8 mouse cellular contexts compared by ENCODE assay signal in genomic region chr2:34407596-34407995, GRCm38 (mm10). TPM values are rescaled to one million over a fixed set of nuclear protein-coding genes. Genes with fewer than 3 reads are reported as not detected.
A peak's percentile ranks its signal among the peaks of the same experiment; 100 is the strongest.
DNase-seq lines count a peak whose midpoint lies in the region; ATAC-seq and TF ChIP-seq lines count a peak whose summit lies in the region.

No protein-coding gene starts in this region.

- ATAC-seq in lung, embryonic 16.5 days (ENCODE audit: low read depth): no peak
- ATAC-seq in embryonic facial prominence, embryonic 14.5 days (ENCODE audit: low read depth): no peak
- ATAC-seq in limb, embryonic 14.5 days (ENCODE audit: low FRiP score, low read depth): no peak

- TF ChIP-seq POLR2A in limb, embryonic 14.5 days (IDR thresholded peaks at IDR 0.05; ENCODE audit: borderline replicate concordance, extremely low read depth, insufficient read depth, insufficient read length): no peak
- no peak for TF ChIP-seq POLR2A in small intestine, adult 2 months (IDR thresholded peaks at IDR 0.05; ENCODE audit: low read depth, low read length)

- peak overlapping the region; percentile 76 for H3K4me2 ChIP-seq in lung, embryonic 16.5 days (ENCODE audit: low read depth, low read length)
- H3K4me2 ChIP-seq in embryonic facial prominence, embryonic 14.5 days (ENCODE audit: low read depth, low read length): peak overlapping the region; percentile 65
- H3K4me2 ChIP-seq in limb, embryonic 14.5 days (replicated peaks; ENCODE audit: low read depth, low read length, severe bottlenecking): peak overlapping the region; percentile 70

- peak overlapping the region; percentile 92 for H3K9ac ChIP-seq in lung, embryonic 16.5 days (ENCODE audit: low read length)
- H3K9ac ChIP-seq in embryonic facial prominence, embryonic 14.5 days (ENCODE audit: low read depth, low read length): peak overlapping the region; percentile 84
- H3K9ac ChIP-seq in limb, embryonic 14.5 days (ENCODE audit: low read depth, low read length, severe bottlenecking): peak overlapping the region; percentile 92

- peaks cover 18% of the 10 kb centered on the region for H3K4me1 ChIP-seq in lung, embryonic 16.5 days (replicated peaks; ENCODE audit: control insufficient read depth, insufficient read depth, low read length)
- H3K4me1 ChIP-seq in embryonic facial prominence, embryonic 14.5 days (ENCODE audit: control insufficient read depth, insufficient read depth, low read length): peaks cover 8% of the 10 kb centered on the region
- H3K4me1 ChIP-seq in limb, embryonic 14.5 days (ENCODE audit: control insufficient read depth, insufficient read depth, low read length): peaks cover 8% of the 10 kb centered on the region
- H3K4me1 ChIP-seq in small intestine, adult 2 months (ENCODE audit: control insufficient read depth, insufficient read depth, insufficient read length, low read length): peaks cover 3% of the 10 kb centered on the region; the same call in 1 of the 2 replicates

- H3K27ac ChIP-seq in lung, embryonic 16.5 days (ENCODE audit: low read length): no peak overlapping the region
- no peak overlapping the region for H3K27ac ChIP-seq in embryonic facial prominence, embryonic 14.5 days (replicated peaks; ENCODE audit: low read depth, low read length)
- H3K27ac ChIP-seq in limb, embryonic 14.5 days (replicated peaks; ENCODE audit: low read depth, low read length): no peak overlapping the region
- H3K27ac ChIP-seq in small intestine, adult 2 months (ENCODE audit: insufficient read depth, low read depth, low read length): no peak overlapping the region

- no peaks in the 10 kb centered on the region for H3K27me3 ChIP-seq in lung, embryonic 16.5 days (ENCODE audit: control insufficient read depth, insufficient read depth, low read depth, low read length)
- no peaks in the 10 kb centered on the region for H3K27me3 ChIP-seq in embryonic facial prominence, embryonic 14.5 days (replicated peaks; ENCODE audit: control insufficient read depth, insufficient read depth, low read length)
- H3K27me3 ChIP-seq in limb, embryonic 14.5 days (ENCODE audit: control insufficient read depth, insufficient read depth, low read length): no peaks in the 10 kb centered on the region
- no peaks in the 10 kb centered on the region for H3K27me3 ChIP-seq in small intestine, adult 2 months (ENCODE audit: control insufficient read depth, insufficient read depth, low read length)

- no peak for DNase-seq in lung, postnatal 4 days
- no peak for DNase-seq in embryonic facial prominence, embryonic 14.5 days (ENCODE audit: low spot score)
- DNase-seq in limb, embryonic 14.5 days (ENCODE audit: low spot score): no peak
- DNase-seq in spleen, adult 18-20 months: no peak
- DNase-seq in right cerebral cortex, adult 18-20 months: no peak
- DNase-seq in adrenal gland, postnatal 14 days: no peak

- peak overlapping the region; percentile 96 for H3K4me3 ChIP-seq in lung, embryonic 16.5 days (ENCODE audit: low read length)
- peak overlapping the region; percentile 86 for H3K4me3 ChIP-seq in embryonic facial prominence, embryonic 14.5 days (ENCODE audit: low read depth, low read length)
- H3K4me3 ChIP-seq in limb, embryonic 14.5 days (replicated peaks; ENCODE audit: low read length): peak overlapping the region; percentile 96
- peak overlapping the region; percentile 92 for H3K4me3 ChIP-seq in small intestine, adult 2 months (ENCODE audit: low read depth, low read length)

- 43% methylated on average over 7 of the region's 7 CpGs for WGBS in lung, embryonic 16.5 days
- WGBS in embryonic facial prominence, embryonic 14.5 days: 40% methylated on average over 7 of the region's 7 CpGs
- WGBS in limb, embryonic 14.5 days: 47% methylated on average over 7 of the region's 7 CpGs
- 22% methylated on average over 7 of the region's 7 CpGs for WGBS in small intestine, adult 2 months

- no peaks in the 10 kb centered on the region for H3K9me3 ChIP-seq in lung, embryonic 16.5 days (ENCODE audit: control insufficient read depth, low read length)
- no peaks in the 10 kb centered on the region for H3K9me3 ChIP-seq in embryonic facial prominence, embryonic 14.5 days (ENCODE audit: control insufficient read depth, low read length)
- H3K9me3 ChIP-seq in limb, embryonic 14.5 days (ENCODE audit: control insufficient read depth, low read length): no peaks in the 10 kb centered on the region

- H3K36me3 ChIP-seq in lung, embryonic 16.5 days (ENCODE audit: control insufficient read depth, insufficient read depth, low read length): no peaks in the 10 kb centered on the region
- no peaks in the 10 kb centered on the region for H3K36me3 ChIP-seq in embryonic facial prominence, embryonic 14.5 days (ENCODE audit: control insufficient read depth, insufficient read depth, low read length)
- no peaks in the 10 kb centered on the region for H3K36me3 ChIP-seq in limb, embryonic 14.5 days (ENCODE audit: control insufficient read depth, insufficient read depth, low read length)
- no peaks in the 10 kb centered on the region for H3K36me3 ChIP-seq in small intestine, adult 2 months (ENCODE audit: control insufficient read depth, insufficient read depth, low read length)

- TF ChIP-seq CTCF in small intestine, adult 2 months (IDR thresholded peaks at IDR 0.05; ENCODE audit: extremely low read depth, insufficient read length, insufficient replicate concordance, low read depth, low read length): no peak

RNA-seq across cellular contexts. Expression of gene Mapkap1, which starts 1.0 kb away (rescaled TPM):
- polyA plus RNA-seq in lung, embryonic 16.5 days (2015; fragmentation: Nextera tagmentation; extraction: Ambion mirVana): 70.6 and 74.6 TPM in 2 replicates
- polyA plus RNA-seq in embryonic facial prominence, embryonic 14.5 days (2014; fragmentation: Nextera tagmentation; extraction: Ambion mirVana): 88.0 and 93.5 TPM in 2 replicates
- polyA plus RNA-seq in limb, embryonic 14.5 days (2012; rRNA removed): 61.1 and 66.1 TPM in 2 replicates
- polyA plus RNA-seq in limb, embryonic 14.5 days (2014; fragmentation: Nextera tagmentation; extraction: Ambion mirVana): 98.9 and 110 TPM in 2 replicates
- polyA plus RNA-seq in small intestine, adult 2 months (2012; rRNA removed): 23.3 and 52.5 TPM in 2 replicates
- 72.1 and 77.9 TPM in 2 replicates for total RNA-seq in adrenal gland, postnatal 14 days (2021)

RNA-seq across cellular contexts. Expression of gene Pbx3, which starts 34.7 kb away (rescaled TPM):
- 24.2 and 25.1 TPM in 2 replicates for polyA plus RNA-seq in lung, embryonic 16.5 days (2015; fragmentation: Nextera tagmentation; extraction: Ambion mirVana)
- 27.1 and 28.3 TPM in 2 replicates for polyA plus RNA-seq in embryonic facial prominence, embryonic 14.5 days (2014; fragmentation: Nextera tagmentation; extraction: Ambion mirVana)
- 30.7 and 34.7 TPM in 2 replicates for polyA plus RNA-seq in limb, embryonic 14.5 days (2012; rRNA removed)
- 25.0 and 26.7 TPM in 2 replicates for polyA plus RNA-seq in limb, embryonic 14.5 days (2014; fragmentation: Nextera tagmentation; extraction: Ambion mirVana)
- 3.5 and 3.9 TPM in 2 replicates for polyA plus RNA-seq in small intestine, adult 2 months (2012; rRNA removed)
- total RNA-seq in adrenal gland, postnatal 14 days (2021): 73.9 and 75.9 TPM in 2 replicates
